Mouse (Mus musculus) limb, embryonic 10.5 days (tissue): ENCODE results near the gene S100a4. TPM values are rescaled to one million over a fixed set of nuclear protein-coding genes. Genes with fewer than 3 reads are reported as not detected.

Experiments used
- DNase-seq: peaks from one replicate; pipeline ENCODE4 v3.0.0-alpha.2; 2017; ENCODE audit warnings: low spot score
- H3K27ac ChIP-seq: fragments of 300-500 bp; sonication (generic); 2 replicates; pipeline ENCODE4 v1.5.1; 2016; ENCODE audit warnings: mild to moderate bottlenecking
- H3K27me3 ChIP-seq: fragments of 300-500 bp; sonication (generic); 2 replicates; pipeline ENCODE4 v1.6.1; 2016; ENCODE audit warnings: low read depth, mild to moderate bottlenecking; ENCODE audit not compliant: poor library complexity, severe bottlenecking
- H3K36me3 ChIP-seq: fragments of 300-500 bp; sonication (generic); 2 replicates; pipeline ENCODE4 v1.6.1; 2016; ENCODE audit warnings: mild to moderate bottlenecking, moderate library complexity
- H3K4me1 ChIP-seq: fragments of 300-500 bp; sonication (generic); 2 replicates; pipeline ENCODE4 v1.6.1; 2016
- H3K4me3 ChIP-seq: fragments of 300-500 bp; sonication (generic); 2 replicates; pipeline ENCODE4 v1.5.1; 2016; ENCODE audit warnings: mild to moderate bottlenecking, moderate library complexity
- H3K9me3 ChIP-seq: fragments of 300-500 bp; sonication (generic); replicated peaks from 2 replicates; pipeline ENCODE4 v1.6.1; 2016; ENCODE audit warnings: mild to moderate bottlenecking
- WGBS: fragments of 180-500 bp; shearing (Covaris S2); methylation state at CpG from one replicate; pipeline ENCODE4 v1.1.7; 2016; 5-methylcytosine and 5-hydroxymethylcytosine counted together
- polyA plus RNA-seq: library from polyadenylated mRNA; unstranded; fragments of >200 nt; fragmentation: Nextera tagmentation; extraction: Ambion mirVana; gene quantifications from 2 replicates; pipeline ENCODE4 v1.2.1, GENCODE M21; 2016

The S100a4 gene
- polyA plus RNA-seq, 1 experiment from 2014 or later: 0.64 TPM

DNA sequence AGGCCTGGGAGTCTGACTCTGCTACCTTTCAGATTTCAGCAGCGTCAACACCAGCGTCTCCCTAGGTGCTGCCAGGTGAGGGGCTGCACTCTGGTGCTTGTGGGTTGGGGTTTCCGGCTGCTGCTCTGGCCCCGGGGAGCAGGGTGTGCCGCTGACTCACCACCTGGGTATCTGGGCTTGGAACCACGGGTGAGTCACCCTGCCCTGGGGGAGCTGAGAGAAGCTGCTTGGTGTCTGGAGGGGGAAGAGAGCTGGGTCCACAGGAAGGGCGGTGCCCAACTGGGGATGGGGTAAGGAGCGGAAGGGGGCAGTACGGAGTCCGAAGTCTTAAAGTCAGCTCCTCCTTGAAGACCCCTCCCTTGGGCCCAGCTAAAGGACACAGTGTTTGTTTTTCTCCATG, 16.7 kb upstream of the S100a4 start:
- no peak for DNase-seq
- WGBS: 72% methylated on average over 10 of the region's 10 CpGs
- Histone ChIP-seq H3K27me3 (no peaks in the 10 kb centered on the region), H3K36me3 (no peaks in the 10 kb centered on the region), H3K9me3 (no peaks in the 10 kb centered on the region), H3K27ac (0 out of 2 replicates have a peak overlapping the region, but pooled peaks have one; percentile 36), H3K4me3 (no peak overlapping the region), H3K4me1 (no peaks in the 10 kb centered on the region)

DNA sequence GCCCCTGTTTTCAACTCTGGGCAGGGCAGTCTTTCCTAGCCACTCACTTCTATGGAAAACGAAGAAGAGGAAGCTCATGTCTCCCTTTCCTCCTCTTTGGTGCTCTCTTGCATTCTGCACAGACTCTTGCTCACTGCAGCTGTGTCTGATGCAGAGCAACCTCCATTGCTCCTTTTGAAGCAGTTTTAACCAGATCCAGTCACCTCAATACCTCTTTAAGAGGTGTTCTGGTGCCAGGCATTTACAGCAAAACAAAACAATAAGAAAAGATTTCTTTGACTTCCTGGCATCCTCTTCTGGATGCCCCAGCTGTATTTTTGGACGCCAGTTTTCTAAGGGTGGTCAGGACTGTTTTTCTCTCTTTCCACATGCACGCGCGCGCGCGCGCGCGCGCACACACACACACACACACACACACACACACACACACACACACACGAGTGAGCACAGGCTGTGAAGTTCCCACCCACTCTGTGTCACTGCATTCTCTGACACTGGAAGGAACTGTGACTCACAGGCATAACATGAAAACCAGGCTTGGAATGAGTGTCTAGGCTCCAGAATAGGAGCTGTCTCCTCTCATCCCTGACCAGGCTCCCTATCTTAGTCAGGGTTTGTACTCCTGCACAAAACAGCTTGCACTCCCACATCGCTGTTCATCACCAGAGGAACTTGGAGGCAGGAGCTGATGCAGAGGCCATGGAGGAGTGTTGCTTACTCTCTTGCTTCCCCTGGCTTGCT, 16.0 kb upstream of the S100a4 start:
- Histone ChIP-seq H3K9me3 (no peaks in the 10 kb centered on the region), H3K27me3 (no peaks in the 10 kb centered on the region), H3K4me3 (no peak overlapping the region), H3K36me3 (no peaks in the 10 kb centered on the region), H3K4me1 (no peaks in the 10 kb centered on the region), H3K27ac (0 out of 2 replicates have a peak overlapping the region, but pooled peaks have one; percentile 36)
- no peak for DNase-seq
- 89% methylated on average over 14 of the region's 14 CpGs for WGBS

DNA sequence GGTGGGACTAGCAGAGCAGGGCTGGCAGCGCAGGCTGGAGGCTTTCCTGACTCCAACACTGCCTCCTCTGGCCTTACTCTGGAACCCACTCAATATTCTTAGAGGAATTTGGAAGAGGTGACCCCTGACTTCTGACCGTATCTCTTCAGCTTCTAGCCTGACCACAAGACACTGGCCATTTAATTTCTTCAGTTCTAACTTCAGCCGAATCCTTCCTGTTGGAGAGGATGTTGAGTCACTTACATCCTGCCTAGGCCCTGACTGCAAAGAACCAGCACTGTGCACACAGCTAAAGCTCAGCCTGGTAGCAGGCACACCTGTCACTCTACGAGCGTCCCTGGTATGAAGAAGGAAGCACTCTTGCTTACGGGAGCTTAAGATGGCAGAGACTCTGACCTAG, 14.2 kb upstream of the S100a4 start:
- no peaks in the 10 kb centered on the region for H3K27me3 ChIP-seq
- H3K4me1 ChIP-seq: no peaks in the 10 kb centered on the region
- no peak overlapping the region for H3K4me3 ChIP-seq
- no peak overlapping the region for H3K27ac ChIP-seq
- 84% methylated on average over 6 of the region's 6 CpGs for WGBS
- no peak for DNase-seq
- H3K36me3 ChIP-seq: no peaks in the 10 kb centered on the region
- no peaks in the 10 kb centered on the region for H3K9me3 ChIP-seq

DNA sequence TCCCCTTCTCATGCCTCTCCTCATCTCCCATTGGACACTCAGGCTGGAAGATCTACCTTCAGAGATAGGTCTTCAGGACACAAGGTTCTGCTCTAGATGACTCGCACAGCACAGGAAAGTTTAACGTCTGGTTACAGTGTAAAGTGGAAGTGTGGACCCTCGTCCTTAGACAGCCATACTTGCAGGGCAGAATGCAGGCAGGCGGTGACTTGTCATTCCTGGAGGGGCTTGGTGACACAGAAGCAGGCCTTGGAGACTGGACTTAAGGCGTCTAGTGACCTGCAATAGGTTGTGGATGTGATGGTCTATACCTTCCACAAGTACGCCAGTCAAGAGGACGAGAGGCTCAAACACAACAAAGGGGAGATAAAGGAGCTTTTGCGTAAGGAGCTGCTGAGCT, 13.6 kb upstream of the S100a4 start, which contains the start of gene S100a2:
S100a2 (plus strand) TSS at position 301 of the 400 bp plus-strand sequence.
- H3K27me3 ChIP-seq: no peaks in the 10 kb centered on the region
- DNase-seq: no peak
- no peaks in the 10 kb centered on the region for H3K36me3 ChIP-seq
- no peaks in the 10 kb centered on the region for H3K4me1 ChIP-seq
- no peak within 1 kb of the TSS for H3K27ac ChIP-seq
- no peak within 1 kb of the TSS for H3K4me3 ChIP-seq
- 91% methylated on average over 8 of the region's 8 CpGs for WGBS
- no peaks in the 10 kb centered on the region for H3K9me3 ChIP-seq

DNA sequence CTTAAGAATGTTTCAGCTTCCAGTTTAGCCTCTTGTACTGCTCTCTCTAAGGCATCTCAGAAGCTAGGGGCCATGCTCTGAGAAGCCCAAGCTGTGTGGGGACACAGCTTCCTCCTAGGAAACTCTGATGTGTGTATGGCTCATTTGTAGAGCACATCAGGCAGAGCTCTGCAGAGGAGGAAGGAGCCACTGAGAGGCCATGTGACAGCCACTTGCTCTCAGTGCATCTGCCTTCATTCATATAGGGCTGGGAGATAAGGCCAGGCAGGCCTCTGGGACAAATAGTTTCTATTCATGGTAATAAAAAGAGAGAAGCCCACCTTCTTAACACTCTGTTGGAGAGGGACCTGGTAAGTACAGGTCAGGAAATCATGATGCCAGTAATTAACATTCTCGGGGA, 9.1 kb upstream of the S100a4 start:
- no peak for DNase-seq
- WGBS: 56% methylated on average over 1 of the region's 1 CpGs
- no peak overlapping the region for H3K27ac ChIP-seq

DNA sequence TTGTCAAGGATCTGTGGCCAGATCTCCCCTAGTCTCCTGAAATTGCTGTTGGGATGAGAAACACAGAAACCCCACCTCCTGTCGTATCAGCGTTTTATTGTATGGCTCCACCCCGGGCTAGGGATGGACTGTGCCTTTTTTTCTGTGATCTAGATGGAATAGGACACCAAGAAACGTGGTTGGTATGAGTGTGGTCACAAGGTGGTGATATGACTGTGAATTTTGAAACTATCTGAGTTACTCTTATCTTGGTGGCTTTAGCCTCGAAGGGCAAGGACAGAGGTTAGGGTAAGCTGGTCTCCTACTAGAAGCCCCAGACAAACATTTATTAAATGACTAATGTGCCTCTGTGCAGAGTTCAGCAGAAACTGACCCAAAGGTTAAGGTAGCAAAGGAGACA, 8.0 kb upstream of the S100a4 start:
- WGBS: 82% methylated on average over 5 of the region's 5 CpGs
- no peaks in the 10 kb centered on the region for H3K27me3 ChIP-seq

More for the DNA sequence above, 9.1 kb upstream of the S100a4 start:
- Histone ChIP-seq H3K36me3 (no peaks in the 10 kb centered on the region), H3K27me3 (no peaks in the 10 kb centered on the region), H3K4me3 (no peak overlapping the region), H3K4me1 (no peaks in the 10 kb centered on the region), H3K9me3 (no peaks in the 10 kb centered on the region)

DNA sequence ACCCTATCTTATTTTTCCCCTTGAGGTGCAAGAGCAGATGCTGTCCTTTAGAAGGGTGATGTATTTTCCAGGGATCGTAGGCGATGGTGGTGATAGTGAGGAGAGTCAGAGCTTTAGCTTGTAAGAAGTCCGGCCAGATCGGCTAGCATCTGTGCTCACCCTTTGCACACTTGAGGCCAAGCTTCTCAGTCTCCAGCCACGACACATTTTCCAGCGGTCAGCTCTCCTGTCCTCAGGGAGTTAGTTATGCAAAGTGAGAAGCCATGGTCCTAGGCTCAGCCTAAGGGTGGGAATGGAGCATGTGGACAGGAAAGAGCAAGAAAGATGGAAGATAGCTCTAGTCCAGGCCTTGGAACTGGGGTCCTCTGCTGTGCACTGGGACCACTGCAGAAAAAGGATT, 6.8 kb upstream of the S100a4 start:
- no peak for DNase-seq
- H3K36me3 ChIP-seq: no peaks in the 10 kb centered on the region
- 90% methylated on average over 6 of the region's 6 CpGs for WGBS

More for the DNA sequence above, 8.0 kb upstream of the S100a4 start:
- Histone ChIP-seq H3K27ac (no peak overlapping the region), H3K36me3 (no peaks in the 10 kb centered on the region), H3K9me3 (no peaks in the 10 kb centered on the region), H3K4me3 (no peak overlapping the region), H3K4me1 (peaks cover 5% of the 10 kb centered on the region; the same call in 1 of the 2 replicates)
- DNase-seq: no peak

DNA sequence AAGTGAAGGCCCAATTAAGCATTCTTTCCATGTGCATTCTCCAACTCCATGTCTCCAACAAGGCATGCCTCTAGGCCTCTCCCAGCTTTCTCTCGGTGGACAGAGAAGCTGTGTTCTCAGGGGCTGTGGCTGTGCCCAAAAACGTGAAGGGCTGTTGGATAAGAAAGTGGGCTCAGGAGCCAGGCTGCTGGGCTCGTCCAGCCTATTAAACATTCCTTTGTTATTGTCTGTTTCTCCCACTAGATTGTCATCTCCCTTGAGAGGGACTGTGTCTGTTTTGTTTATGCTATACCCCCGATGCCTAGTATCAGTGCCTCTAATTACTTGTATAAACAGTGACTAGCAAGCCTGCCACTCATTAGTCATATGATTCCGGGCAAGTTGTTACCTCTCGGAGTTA, 5.8 kb upstream of the S100a4 start:
- Histone ChIP-seq H3K27me3 (no peaks in the 10 kb centered on the region), H3K4me1 (peaks cover 5% of the 10 kb centered on the region; the same call in 1 of the 2 replicates), H3K9me3 (no peaks in the 10 kb centered on the region), H3K36me3 (no peaks in the 10 kb centered on the region), H3K4me3 (no peak overlapping the region), H3K27ac (no peak overlapping the region)
- WGBS: 53% methylated on average over 6 of the region's 6 CpGs
- DNase-seq: no peak

More for the DNA sequence above, 6.8 kb upstream of the S100a4 start:
- peaks cover 5% of the 10 kb centered on the region; the same call in 1 of the 2 replicates for H3K4me1 ChIP-seq
- no peaks in the 10 kb centered on the region for H3K27me3 ChIP-seq
- no peak overlapping the region for H3K4me3 ChIP-seq
- H3K9me3 ChIP-seq: no peaks in the 10 kb centered on the region
- H3K27ac ChIP-seq: no peak overlapping the region

DNA sequence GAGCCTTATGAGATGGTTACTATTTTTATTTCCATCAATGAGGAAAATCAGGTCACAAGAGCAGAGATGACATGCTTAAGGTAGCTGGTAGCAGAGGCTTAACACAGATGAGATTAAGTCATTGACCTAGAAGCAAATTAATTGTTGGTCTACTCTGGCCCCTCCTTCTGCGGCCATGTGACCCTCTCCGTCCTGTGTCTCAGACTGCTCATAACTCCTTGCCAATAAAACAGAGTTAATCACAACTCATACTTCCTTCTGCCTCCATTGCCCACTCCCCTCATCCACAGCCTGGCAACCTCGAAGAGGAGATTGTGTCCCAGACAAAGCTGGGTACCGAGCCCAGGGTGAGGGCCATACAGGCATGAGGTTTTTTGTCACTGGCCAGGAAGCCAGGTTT, 5.4 kb upstream of the S100a4 start:
- H3K4me1 ChIP-seq: peaks cover 6% of the 10 kb centered on the region
- no peaks in the 10 kb centered on the region for H3K27me3 ChIP-seq
- 85% methylated on average over 4 of the region's 4 CpGs for WGBS
- no peaks in the 10 kb centered on the region for H3K9me3 ChIP-seq
- no peaks in the 10 kb centered on the region for H3K36me3 ChIP-seq
- no peak overlapping the region for H3K4me3 ChIP-seq
- DNase-seq: no peak
- H3K27ac ChIP-seq: no peak overlapping the region

DNA sequence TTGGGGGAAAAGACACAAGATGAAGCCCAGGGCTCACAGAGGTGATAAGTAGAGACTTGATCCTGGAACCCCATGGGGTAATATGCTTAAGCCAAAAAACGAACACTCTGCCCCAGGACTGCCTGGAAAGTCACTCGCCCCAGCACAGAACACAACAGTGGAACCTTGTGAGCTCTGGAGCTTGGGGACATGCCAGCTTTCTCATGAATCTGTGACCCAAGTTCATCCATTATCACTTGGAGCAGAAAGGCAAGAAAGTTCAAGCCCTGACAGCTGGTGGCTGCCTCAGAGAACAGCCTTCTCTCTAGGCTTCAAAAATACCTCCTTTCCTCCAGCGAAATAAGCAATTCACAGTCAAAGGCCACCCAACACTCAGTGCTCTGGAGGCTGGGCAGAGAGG, 4.2 kb upstream of the S100a4 start:
- no peaks in the 10 kb centered on the region for H3K27me3 ChIP-seq
- H3K9me3 ChIP-seq: no peaks in the 10 kb centered on the region
- DNase-seq: no peak
- no peak overlapping the region for H3K4me3 ChIP-seq
- H3K4me1 ChIP-seq: peaks cover 18% of the 10 kb centered on the region
- no peak overlapping the region for H3K27ac ChIP-seq
- 86% methylated on average over 3 of the region's 3 CpGs for WGBS
- no peaks in the 10 kb centered on the region for H3K36me3 ChIP-seq

DNA sequence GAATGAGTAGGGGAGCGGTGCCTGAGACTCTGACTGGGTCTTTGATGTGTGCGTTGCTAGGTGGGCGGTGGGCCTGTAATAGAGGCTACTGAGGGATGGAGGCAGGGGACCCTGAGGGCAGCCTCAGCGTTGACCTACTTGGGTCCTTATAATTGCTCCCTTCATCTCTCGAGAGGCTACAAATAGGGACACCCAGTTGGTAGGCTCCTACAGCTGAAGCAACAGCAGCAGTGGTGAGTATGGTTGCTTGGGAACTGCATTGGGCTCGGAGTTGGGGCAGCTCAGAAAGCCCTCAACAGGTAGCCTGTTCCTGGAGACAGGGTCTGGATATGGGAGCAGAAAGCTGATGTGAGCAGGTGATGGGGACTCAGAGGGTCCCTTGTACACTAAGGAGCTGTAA, 3.5 kb upstream of the S100a4 start:
- Histone ChIP-seq H3K4me1 (peaks cover 24% of the 10 kb centered on the region), H3K4me3 (no peak overlapping the region), H3K9me3 (no peaks in the 10 kb centered on the region), H3K27me3 (no peaks in the 10 kb centered on the region), H3K36me3 (no peaks in the 10 kb centered on the region), H3K27ac (no peak overlapping the region)
- whole genome bisulfite sequencing: 68% methylated on average over 6 of the region's 6 CpGs
- no peak for DNase-seq

DNA sequence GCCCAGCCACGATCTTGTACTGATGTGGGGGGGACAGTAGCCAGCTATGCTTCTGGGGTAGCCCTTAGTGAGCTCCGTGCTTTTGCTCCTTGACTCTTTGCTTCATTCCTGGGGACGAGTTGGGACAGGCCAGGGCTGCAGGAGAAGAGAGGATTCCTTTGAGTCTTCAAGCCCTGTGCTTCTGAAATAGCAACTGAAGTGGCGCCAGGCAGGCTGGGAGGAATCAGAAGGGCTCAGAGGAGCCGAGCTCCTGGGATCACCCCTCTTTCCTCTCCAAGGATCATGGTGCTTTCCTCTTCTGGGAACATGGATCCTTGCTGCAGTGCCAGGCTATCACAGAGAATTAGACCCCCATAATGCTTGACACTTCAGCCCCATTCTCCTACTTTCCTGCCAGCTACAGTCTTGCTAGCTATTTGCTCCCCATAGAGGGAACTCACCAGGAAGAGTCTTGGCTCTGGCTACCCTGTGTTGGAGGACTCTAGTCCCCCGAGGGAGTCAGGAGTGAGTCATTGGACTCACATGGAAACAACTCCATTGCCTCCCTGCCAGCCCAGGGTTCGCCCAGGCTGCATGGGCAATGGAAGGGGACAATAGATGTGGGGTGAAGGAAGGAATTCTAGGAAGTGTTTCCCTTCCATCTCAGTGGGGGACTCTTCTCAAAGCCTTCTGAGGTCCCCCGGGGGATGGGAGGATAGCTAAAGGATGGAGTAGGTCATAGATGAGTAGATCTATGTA, 2.9 kb upstream of the S100a4 start:
- WGBS: 77% methylated on average over 8 of the region's 8 CpGs
- peak overlapping the region; percentile 32 for H3K27ac ChIP-seq

DNA sequence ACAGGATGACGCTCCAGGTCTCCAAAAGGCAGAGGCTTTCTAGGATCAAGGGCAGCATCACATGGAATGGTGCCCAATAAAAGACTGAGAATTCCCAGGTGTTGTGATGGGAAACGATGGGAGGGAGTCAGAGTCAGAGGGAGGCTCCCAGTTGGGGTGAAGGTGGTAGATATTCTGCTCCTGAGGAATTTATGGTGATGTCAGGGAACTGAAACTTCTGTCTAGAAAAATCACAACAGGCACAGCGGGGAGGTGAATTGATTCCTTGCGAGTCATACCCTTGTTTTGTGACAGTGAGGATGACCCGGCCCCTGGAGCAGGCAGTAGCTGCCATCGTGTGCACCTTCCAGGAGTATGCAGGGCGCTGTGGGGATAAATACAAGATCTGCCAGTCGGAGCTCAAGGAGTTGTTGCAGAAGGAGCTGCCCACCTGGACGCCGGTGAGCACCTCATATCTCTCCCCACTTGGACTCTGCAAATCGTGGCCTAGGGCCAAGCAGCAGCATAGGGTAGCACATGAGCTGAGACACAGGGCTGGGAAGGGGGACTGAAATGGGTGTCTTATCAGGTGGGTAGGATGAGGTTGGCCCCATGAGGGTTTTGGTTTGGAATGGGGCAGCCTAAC, 2.0 kb upstream of the S100a4 start, which contains the start of gene Gm42674:
Gm42674 (plus strand) TSS at position 419 of the 625 bp plus-strand sequence.
- H3K4me3 ChIP-seq: no peak within 1 kb of the TSS
- 89% methylated on average over 11 of the region's 11 CpGs for WGBS
- no peaks in the 10 kb centered on the region for H3K36me3 ChIP-seq
- no peak for DNase-seq
- H3K9me3 ChIP-seq: no peaks in the 10 kb centered on the region
- H3K4me1 ChIP-seq: peaks cover 39% of the 10 kb centered on the region
- no peak within 1 kb of the TSS; the same call in 1 of the 2 replicates for H3K27ac ChIP-seq
- H3K27me3 ChIP-seq: no peaks in the 10 kb centered on the region

More for the DNA sequence above, 2.9 kb upstream of the S100a4 start:
- no peak overlapping the region for H3K4me3 ChIP-seq
- H3K36me3 ChIP-seq: no peaks in the 10 kb centered on the region
- no peaks in the 10 kb centered on the region for H3K27me3 ChIP-seq
- no peaks in the 10 kb centered on the region for H3K9me3 ChIP-seq
- DNase-seq: no peak
- H3K4me1 ChIP-seq: peaks cover 29% of the 10 kb centered on the region
